Mouse (Mus musculus): ENCODE measurements around the gene Pfkp. TPM values are rescaled to one million over a fixed set of nuclear protein-coding genes. Genes with fewer than 3 reads are reported as not detected.
A peak's percentile ranks its signal among the peaks of the same experiment; 100 is the strongest.

The Pfkp gene
- 40.8 and 42.8 TPM in 2 replicates for polyA plus RNA-seq (2015; fragmentation: Nextera tagmentation; extraction: Ambion mirVana)

DNA sequence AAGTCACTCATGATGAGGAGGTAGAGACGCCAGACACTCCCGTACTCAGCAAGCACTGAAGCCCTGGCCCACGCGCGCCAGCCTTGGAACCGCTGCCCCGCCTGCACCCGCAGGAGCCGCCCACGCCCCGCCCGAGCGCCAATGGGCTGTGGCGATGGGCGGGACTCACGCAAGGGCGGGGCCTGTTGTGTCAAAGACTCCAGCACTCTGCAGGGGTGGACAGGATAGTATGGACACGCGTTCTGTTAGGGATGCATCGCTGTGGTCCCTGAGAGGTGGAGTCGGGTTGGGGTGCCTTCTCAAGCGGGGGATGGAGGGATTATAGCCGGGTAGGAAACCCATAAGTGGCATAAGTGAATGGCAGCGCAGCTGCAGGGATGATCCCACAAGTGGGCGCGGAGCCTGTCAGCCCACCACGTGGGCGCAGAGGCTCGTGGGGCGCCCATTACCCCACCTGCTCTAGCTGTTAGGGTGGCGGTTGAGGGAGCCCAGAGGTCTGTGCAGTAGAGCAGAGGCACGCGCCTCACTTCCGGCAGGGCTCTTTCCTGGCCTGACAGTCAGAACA is at the start of gene Pfkp:
Gene Pfkp, minus strand, starts transcription at position 109 of the 565 bp plus-strand sequence.
- ATAC-seq (replicated peaks; ENCODE audit: low FRiP score, low read depth) (peak; percentile 96), DNase-seq (ENCODE audit: low spot score) (peak; percentile 88)
- H3K36me3 ChIP-seq (ENCODE audit: insufficient read depth, low read length): no peaks in the 10 kb centered on the region
- H3K4me3 ChIP-seq (replicated peaks; ENCODE audit: low read depth, low read length): peak within 1 kb of the TSS; percentile 63
- H3K27me3 ChIP-seq (ENCODE audit: insufficient read depth, low read length): no peaks in the 10 kb centered on the region
- no peak for TF ChIP-seq CTCF (IDR thresholded peaks at IDR 0.05; ENCODE audit: low read depth)
- WGBS: 2% methylated on average over 34 of the region's 34 CpGs
- H3K27ac ChIP-seq: peak within 1 kb of the TSS; percentile 51; the same call in 1 of the 2 replicates
- 0 out of 2 replicates have a peak, but pooled peaks cover 9% of the 10 kb centered on the region for H3K4me1 ChIP-seq (replicated peaks; ENCODE audit: insufficient read depth, low read length)
- H3K4me2 ChIP-seq (ENCODE audit: low read length): peak within 1 kb of the TSS; percentile 100
- no peaks in the 10 kb centered on the region for H3K9me3 ChIP-seq (replicated peaks; ENCODE audit: low read length)
- peak within 1 kb of the TSS; percentile 73 for H3K9ac ChIP-seq (ENCODE audit: low read depth, low read length)

GRCm38 (mm10) chr13:6690607-6691006 is 42.0 kb upstream of the Pfkp start:
- Histone ChIP-seq H3K4me2 (ENCODE audit: low read length) (no peak overlapping the region), H3K4me3 (replicated peaks; ENCODE audit: low read depth, low read length) (no peak overlapping the region), H3K27ac (no peak overlapping the region), H3K4me1 (replicated peaks; ENCODE audit: insufficient read depth, low read length) (no peaks in the 10 kb centered on the region), H3K9ac (ENCODE audit: low read depth, low read length) (no peak overlapping the region), H3K36me3 (ENCODE audit: insufficient read depth, low read length) (no peaks in the 10 kb centered on the region), H3K9me3 (replicated peaks; ENCODE audit: low read length) (no peaks in the 10 kb centered on the region), H3K27me3 (ENCODE audit: insufficient read depth, low read length) (no peaks in the 10 kb centered on the region)
- 71% methylated on average over 3 of the region's 3 CpGs for WGBS
- peak; percentile 26; the same call in 1 of the 2 replicates for ATAC-seq (replicated peaks; ENCODE audit: low FRiP score, low read depth)
- no peak for TF ChIP-seq CTCF (IDR thresholded peaks at IDR 0.05; ENCODE audit: low read depth)
- no peak for DNase-seq (ENCODE audit: low spot score)

- Histone ChIP-seq H3K36me3 (ENCODE audit: insufficient read depth, low read length) (no peaks in the 10 kb centered on the region), H3K4me3 (replicated peaks; ENCODE audit: low read depth, low read length) (no peak overlapping the region), H3K4me1 (replicated peaks; ENCODE audit: insufficient read depth, low read length) (no peaks in the 10 kb centered on the region), H3K27ac (no peak overlapping the region), H3K4me2 (ENCODE audit: low read length) (no peak overlapping the region), H3K9me3 (replicated peaks; ENCODE audit: low read length) (no peaks in the 10 kb centered on the region), H3K9ac (ENCODE audit: low read depth, low read length) (no peak overlapping the region), H3K27me3 (ENCODE audit: insufficient read depth, low read length) (no peaks in the 10 kb centered on the region)
- ATAC-seq (replicated peaks; ENCODE audit: low FRiP score, low read depth) (peak; percentile 75), DNase-seq (ENCODE audit: low spot score) (peak; percentile 12)
- 66% methylated on average over 4 of the region's 4 CpGs for WGBS
- peak; percentile 70 for TF ChIP-seq CTCF (IDR thresholded peaks at IDR 0.05; ENCODE audit: low read depth)
Observed at GRCm38 (mm10) chr13:6689962-6690361, 41.4 kb upstream of the Pfkp start.

- TF ChIP-seq CTCF (IDR thresholded peaks at IDR 0.05; ENCODE audit: low read depth): peak; percentile 77
- Histone ChIP-seq H3K36me3 (ENCODE audit: insufficient read depth, low read length) (no peaks in the 10 kb centered on the region), H3K27ac (no peak overlapping the region), H3K27me3 (ENCODE audit: insufficient read depth, low read length) (no peaks in the 10 kb centered on the region), H3K4me1 (replicated peaks; ENCODE audit: insufficient read depth, low read length) (no peaks in the 10 kb centered on the region), H3K9me3 (replicated peaks; ENCODE audit: low read length) (no peaks in the 10 kb centered on the region), H3K4me3 (replicated peaks; ENCODE audit: low read depth, low read length) (no peak overlapping the region), H3K9ac (ENCODE audit: low read depth, low read length) (no peak overlapping the region), H3K4me2 (ENCODE audit: low read length) (no peak overlapping the region)
- DNase-seq (ENCODE audit: low spot score) (peak; percentile 85), ATAC-seq (replicated peaks; ENCODE audit: low FRiP score, low read depth) (peak; percentile 63; the same call in 1 of the 2 replicates)
- 51% methylated on average over 7 of the region's 7 CpGs for WGBS
Observed at GRCm38 (mm10) chr13:6688790-6689433, 40.3 kb upstream of the Pfkp start.

GRCm38 (mm10) chr13:6666887-6667286 is 18.3 kb upstream of the Pfkp start:
- Histone ChIP-seq H3K9ac (ENCODE audit: low read depth, low read length) (no peak overlapping the region), H3K9me3 (replicated peaks; ENCODE audit: low read length) (no peaks in the 10 kb centered on the region), H3K36me3 (ENCODE audit: insufficient read depth, low read length) (no peaks in the 10 kb centered on the region), H3K4me2 (ENCODE audit: low read length) (no peak overlapping the region), H3K27me3 (ENCODE audit: insufficient read depth, low read length) (no peaks in the 10 kb centered on the region), H3K4me1 (replicated peaks; ENCODE audit: insufficient read depth, low read length) (no peaks in the 10 kb centered on the region), H3K4me3 (replicated peaks; ENCODE audit: low read depth, low read length) (no peak overlapping the region), H3K27ac (no peak overlapping the region)
- no peak for TF ChIP-seq CTCF (IDR thresholded peaks at IDR 0.05; ENCODE audit: low read depth)
- ATAC-seq (replicated peaks; ENCODE audit: low FRiP score, low read depth): no peak
- DNase-seq (ENCODE audit: low spot score): no peak
- WGBS: 60% methylated on average over 4 of the region's 4 CpGs

GRCm38 (mm10) chr13:6665506-6665905 is 16.9 kb upstream of the Pfkp start:
- ATAC-seq (replicated peaks; ENCODE audit: low FRiP score, low read depth): no peak
- H3K27ac ChIP-seq: no peak overlapping the region
- DNase-seq (ENCODE audit: low spot score): no peak
- H3K4me2 ChIP-seq (ENCODE audit: low read length): no peak overlapping the region
- no peaks in the 10 kb centered on the region for H3K36me3 ChIP-seq (ENCODE audit: insufficient read depth, low read length)
- H3K9ac ChIP-seq (ENCODE audit: low read depth, low read length): no peak overlapping the region
- H3K27me3 ChIP-seq (ENCODE audit: insufficient read depth, low read length): no peaks in the 10 kb centered on the region
- no peaks in the 10 kb centered on the region for H3K9me3 ChIP-seq (replicated peaks; ENCODE audit: low read length)
- 50% methylated on average over 1 of the region's 1 CpGs for WGBS
- H3K4me3 ChIP-seq (replicated peaks; ENCODE audit: low read depth, low read length): no peak overlapping the region
- TF ChIP-seq CTCF (IDR thresholded peaks at IDR 0.05; ENCODE audit: low read depth): no peak
- no peaks in the 10 kb centered on the region for H3K4me1 ChIP-seq (replicated peaks; ENCODE audit: insufficient read depth, low read length)
